Mouse (Mus musculus) retina, adult 2 months (tissue): Measurements from ENCODE around the gene Fmnl2.
A peak's percentile ranks its signal among the peaks of the same experiment; 100 is the strongest.

Experiments used
- DNase-seq: peaks from one replicate; pipeline ENCODE4 v3.0.0-alpha.2; 2012; ENCODE audit warnings: low read depth, low spot score

The Fmnl2 gene

DNA sequence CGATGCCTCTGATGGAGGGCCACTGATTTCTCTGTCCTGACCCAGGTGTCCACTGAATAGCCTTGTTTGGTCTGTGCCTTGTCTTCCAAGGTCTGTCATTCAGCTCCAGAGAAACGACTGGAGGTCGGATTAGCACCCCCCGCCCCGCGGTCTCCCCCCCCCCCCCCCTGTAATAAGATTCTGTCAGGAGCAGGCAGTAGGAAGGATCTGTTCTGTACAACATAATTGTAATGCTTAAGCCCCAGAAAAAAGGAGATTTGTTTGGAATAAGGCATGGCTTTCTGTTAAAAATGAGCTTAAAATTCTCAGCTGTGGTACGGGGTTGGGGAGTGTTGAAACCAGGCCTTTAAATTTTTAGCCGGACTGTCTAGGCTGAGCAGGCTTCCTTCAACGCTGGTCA, 181.1 kb downstream of the Fmnl2 start:
- DNase-seq = no peak

DNA sequence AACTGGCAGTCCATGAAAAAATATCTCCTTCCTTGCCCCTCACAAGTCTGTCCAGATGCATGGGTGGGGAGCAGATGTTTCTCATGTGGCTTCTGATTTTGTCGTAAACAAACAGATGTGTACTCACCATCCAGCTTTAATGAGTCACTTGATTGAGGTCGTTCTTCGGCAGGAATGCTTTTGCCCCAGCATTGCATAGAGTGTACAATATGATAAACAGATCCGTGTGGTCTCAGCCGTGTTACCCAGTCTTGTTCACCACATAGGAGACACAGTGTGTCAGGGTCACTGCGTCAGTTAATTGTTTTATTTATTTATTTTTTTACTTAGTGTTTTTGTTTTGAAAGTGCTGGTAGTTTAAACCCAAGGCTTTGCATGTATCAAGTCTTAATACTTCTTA, 189.4 kb downstream of the Fmnl2 start:
- DNase-seq = no peak

DNA sequence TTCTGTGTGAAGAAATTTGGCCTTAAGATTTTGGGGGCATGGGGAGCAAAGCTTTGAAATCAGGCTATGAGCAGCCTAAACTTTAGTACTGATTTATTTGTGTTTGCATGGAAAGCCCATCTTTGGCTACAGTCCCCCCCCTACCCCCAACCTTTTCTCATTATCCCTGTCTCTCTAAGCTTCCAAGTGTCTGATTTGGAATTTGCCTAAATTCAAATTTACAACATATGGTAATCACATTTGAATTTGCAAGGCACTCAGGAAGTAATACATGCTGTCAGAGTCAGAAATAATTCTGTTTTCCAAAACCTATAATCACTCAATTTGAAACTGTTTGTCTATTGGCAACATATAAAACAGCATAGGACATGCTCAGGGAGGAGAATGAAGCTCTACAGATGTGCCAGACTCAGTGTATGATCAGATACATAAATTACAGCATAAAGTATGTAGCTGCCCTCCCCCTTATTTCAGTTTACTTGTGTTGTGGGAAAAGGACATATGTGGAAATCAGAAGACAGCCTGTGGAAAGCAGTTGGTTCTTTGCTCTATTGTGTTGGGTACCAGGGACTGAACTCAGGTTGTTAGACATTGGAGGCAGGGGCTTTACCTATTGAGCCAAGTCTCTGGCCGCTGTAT, 190.2 kb downstream of the Fmnl2 start:
- no peak for DNase-seq

DNA sequence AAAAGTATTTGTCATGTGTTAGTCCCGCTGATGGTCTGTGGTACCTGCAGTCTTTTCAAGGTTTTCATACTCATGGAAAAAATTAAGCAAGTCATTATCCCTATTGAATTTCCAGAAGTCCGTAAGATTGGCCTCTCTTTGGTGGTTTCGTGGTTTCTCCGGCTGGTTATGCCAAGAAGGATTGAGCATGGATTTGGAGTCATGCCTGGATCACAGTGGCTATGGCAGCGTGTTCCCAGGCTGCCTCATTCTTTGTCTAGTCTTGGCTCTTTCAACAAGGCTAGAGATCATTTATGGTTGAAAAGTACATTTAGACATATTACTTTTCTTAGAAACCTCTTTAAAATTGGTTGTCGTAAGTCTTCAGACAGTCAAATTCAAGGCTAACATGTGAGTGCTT, 192.7 kb downstream of the Fmnl2 start:
- no peak for DNase-seq

DNA sequence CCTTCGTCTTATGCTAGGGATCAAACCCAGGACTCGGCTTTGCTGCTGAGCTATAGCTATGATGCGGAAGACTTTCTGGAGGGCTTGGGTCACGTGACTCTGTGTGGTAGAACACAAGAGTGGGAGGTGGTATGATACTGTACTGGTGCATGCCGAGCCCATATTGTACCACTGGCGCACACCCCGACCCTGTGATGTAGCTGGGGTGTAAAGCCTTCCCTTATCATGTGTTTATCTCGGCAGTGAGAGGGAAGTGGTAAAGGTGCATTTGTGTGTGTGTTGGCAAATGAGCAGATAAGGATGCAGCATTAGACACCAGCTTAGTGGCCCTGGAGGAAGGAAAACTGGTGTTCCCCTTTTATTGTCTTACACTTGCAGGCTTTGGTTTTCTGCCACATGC, 193.8 kb downstream of the Fmnl2 start:
- DNase-seq = no peak

DNA sequence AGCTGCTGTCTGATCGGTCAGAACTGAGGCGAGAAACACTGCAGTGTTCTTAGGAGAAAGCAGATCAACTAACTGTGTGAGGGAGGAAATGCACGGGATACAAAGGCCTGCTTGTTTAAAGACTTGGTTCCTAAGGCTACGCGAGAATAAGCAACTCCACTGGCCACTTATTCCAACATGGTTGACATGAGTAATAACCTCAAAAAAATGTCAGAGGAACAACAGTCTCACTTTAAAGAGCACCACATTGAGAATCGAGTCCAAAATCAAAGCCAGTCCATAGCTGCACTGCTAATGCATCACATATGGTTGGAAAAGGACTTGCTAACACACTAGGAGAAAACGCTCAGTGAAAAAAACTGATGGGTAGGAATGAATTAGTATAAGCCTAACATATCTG, 196.1 kb downstream of the Fmnl2 start:
- no peak for DNase-seq

DNA sequence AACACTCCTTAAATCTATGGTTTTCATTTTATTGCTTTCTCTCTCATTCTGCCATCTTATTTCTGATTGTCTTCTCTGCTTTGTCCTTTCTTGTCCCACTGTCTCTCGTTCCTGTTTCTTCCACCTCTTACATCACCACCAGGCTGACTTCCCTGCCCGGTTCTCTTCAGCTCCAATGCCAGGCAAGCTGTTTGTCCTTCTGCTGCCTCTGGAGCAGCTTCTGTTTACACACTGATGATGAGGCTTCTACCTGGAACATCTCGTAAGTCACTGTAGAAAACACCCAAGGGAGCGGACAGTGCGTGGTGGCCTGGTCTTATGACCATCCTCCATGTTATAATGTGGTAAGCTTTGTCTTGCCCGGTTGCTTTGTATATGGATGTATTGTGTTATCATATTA, 198.9 kb downstream of the Fmnl2 start:
- no peak for DNase-seq

DNA sequence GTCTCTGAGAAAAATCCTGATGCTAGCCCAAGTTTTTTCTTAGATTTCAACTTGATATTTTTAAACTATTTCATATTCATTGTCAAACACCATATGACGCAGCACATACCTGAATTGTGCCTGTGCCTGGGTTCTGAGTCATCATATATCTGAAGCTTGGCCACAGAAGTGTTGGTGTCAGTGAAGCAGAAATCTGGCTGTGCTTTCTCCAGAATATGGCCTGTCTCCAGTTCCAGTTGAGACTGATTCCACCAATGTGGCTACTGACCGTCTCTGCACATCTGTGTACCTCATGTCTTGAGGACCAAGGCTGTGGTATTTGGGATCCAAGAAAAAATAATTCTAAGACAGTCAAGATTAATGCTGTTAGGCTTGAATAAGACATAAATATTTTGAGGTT, 199.6 kb downstream of the Fmnl2 start:
- no peak for DNase-seq

DNA sequence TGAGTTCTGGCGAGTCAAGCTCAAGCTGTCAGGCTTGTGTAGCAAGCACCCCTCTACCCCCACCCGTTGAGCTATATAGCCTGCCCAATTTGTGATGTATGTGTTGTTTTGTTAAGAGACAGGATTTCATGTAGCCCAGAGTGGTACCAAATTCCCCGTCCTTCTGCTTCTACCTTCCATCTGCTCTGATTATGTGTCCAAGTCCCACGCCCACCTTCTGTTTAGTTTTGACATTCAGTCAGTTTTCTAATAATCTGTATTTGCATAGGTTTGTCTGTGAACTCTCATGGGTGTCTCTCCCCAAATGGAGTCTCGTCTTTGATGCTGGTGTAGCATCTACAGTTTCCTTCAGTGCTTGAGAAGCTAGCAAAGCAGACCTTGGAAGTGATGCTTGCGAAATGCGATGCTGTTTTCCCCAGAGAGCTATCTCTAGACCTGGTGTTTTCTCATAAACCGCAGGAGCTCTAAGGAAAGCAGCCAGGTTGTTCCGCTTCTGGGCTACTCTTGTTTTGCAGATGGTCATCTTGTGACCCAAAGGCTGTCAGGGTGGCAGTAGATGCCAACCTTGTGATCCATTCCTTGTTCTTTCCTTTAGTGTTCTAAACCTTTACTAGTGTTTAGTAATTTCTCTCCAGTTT, 203.8 kb downstream of the Fmnl2 start:
- no peak for DNase-seq

DNA sequence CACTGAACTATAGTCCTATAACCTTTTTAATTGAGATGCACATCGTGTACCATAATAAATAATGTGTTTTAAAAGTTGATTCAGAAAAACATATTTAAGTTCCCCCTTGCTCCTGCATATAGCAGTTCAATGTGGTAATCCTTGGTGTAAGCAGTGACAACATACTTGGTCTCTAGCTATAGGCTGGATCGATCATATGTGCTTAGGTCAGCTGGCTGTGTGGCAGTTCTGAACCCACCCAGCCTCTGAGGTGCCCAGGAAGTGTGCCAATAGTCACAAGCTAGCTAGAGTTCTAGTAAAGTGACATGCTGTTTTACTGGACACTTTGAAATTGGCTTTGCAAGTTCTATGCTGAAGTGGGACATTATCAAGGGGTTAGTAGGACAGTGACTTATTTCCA, 209.3 kb downstream of the Fmnl2 start:
- no peak for DNase-seq

DNA sequence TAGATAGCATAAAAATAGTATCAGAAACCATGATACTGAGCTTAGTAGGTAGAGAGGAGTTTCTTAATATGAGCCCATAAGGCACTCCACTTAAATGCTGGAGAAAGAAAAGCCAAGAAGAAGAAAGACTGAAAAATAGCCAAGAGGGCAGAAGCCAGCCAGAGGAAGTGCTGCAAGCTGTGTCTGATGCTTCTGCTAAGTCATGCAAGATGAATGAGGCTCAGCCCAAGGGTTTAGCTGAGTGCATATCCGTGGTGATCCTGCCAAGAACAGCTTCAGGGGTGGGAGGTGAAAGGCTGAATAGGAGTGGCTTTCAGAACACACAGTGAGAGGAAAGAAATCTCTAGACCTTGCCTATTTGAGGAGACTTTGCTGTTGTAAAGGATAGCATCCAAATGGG, 212.9 kb downstream of the Fmnl2 start:
- DNase-seq = no peak

DNA sequence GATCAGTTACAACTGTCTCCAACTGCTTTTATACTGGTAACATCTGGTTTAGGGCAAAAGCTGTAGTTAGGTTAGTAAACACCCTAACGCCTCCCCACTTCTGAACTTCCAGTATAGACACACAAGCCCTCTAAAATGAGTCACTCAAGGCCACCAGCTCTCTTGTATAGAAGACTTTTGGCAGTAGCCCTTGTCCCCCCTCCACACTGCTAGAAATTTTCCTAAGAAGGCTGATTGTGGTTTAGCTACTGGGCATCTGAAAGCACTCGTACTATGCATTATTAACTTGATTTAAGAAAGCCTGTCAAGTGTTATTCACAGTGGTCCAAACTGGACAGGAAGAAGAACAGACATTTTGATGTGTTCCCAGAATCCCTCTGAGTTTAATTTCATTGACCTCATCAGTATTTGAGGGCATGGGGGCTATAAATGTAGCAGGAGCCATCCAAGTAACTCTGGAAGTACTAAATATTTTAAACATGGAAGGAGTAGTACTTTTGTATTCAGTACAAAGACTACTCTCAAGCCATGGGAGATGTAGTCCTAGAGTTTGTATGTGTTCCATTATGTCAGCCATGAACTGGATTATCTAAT, 222.1 kb downstream of the Fmnl2 start:
- DNase-seq = no peak

DNA sequence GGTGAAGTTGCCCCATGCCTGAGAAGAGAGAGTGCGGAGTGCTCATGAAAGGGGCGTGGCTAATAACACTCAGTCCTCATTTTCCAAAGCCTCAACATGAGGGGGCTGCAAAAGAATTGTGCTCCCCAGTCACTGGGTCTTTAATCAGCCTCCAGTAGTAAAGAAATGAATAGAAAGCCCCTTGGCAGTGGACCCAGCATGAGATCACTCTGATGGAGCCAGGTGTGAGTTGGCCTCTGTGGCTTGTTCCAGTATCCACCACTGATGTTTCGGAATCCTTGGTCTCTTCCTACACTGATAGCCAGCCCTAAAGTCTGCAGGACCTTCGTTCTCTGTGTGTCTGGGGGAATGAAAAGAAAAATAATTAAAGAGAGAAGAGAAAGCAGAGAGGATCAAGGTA, 224.4 kb downstream of the Fmnl2 start:
- no peak for DNase-seq

DNA sequence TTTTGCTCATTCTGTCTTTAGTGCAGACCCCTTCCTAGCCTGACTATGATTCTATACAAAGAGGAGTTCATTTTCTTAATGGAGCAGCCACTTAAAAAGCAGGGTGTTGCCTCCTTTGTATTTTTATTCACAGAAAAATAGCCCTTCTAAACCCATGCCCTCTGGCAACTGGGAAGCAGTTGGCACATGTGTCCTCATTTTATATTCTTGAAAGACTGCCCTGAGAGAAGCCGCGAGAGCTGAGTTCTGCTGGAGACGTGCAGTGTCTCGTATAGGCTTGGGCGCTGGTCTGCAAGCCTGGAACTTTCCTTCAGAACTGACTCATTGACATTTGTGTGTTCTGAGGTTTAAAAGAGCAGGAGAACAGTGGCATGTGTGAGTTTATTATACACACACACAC, 224.8 kb downstream of the Fmnl2 start:
- no peak for DNase-seq

DNA sequence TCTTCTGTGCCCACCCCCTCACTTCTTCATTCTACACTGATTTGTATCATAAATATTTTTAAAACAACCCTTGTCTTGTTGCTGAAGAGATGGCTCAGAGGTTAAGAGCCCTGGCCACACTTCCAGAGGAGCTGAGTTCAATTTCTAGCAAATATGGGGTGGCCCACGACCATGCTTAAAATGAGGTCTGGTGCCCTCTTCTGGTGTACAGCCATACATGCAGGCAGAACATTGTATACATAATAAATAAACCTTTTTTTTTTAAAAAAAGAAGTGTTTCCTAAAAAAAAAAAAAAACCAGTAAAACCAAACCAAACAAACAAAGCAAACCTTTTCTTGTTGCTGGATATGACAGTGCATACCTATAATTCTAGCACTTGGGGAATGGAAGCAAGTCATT, 225.6 kb downstream of the Fmnl2 start:
- no peak for DNase-seq

DNA sequence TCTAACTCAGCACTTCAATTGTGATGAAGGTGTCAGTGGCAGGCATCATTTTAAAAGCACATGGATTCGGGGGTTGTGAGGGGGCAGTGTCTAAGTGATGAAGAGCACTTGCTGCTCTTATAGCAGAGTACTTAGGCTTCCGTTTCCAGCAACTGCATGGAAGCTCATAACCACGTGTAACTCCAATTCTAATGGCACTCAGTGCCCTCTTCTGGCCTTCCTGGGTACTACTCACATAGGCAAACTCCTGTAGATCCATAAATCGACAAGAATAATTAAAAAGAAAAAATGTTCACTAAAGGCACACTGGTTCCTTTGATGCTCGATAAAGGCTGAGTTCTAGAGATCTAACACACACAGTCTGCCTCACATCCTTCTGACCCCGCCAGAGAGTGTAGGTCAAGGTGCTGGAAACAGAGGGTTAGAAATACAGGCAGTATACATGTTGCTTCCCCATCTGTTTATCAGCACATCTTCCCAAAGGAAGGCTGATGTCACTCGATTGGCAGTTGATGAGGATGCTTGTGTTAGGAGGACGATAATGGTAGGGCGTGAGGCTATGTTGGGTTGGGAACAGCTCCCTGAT, 228.1 kb downstream of the Fmnl2 start:
- DNase-seq = peak; percentile 11

DNA sequence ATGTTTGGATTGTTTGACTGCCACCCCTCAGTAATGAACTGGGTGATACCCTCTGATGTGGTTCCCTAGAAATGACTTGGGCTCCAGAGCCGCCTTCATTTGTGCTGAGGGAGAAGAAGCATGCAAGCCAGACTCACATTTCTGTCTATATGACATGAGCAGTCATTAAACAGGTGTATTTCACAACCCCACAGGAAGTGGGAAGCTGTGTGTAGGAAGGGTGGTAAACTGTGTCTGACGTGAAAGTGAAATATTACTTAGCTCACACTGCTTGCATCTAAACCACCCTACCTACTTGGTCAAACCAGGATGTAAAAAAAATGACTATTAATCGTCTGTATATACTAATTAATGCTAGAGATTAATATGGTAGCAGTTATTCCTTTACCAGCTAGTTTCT, 231.1 kb downstream of the Fmnl2 start:
- no peak for DNase-seq

DNA sequence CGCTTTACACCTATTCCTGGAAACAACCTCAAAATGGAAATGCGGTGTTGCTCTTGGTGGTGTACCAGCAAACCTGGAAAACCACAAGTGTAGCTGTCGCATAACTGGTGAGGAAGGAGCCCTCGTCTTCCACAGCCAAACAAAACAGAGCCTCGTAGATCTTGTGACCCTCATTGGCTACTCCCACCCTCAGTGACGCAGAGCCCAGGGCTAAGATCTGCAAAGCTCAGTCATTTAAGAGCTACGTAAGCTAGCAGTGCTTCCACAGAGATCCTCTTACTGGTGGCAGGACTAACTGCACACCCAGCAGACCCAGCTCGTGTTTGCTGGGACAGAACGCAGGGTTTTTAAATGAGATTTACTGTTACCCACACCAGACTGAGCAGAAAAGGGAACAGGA, 237.4 kb downstream of the Fmnl2 start:
- no peak for DNase-seq

DNA sequence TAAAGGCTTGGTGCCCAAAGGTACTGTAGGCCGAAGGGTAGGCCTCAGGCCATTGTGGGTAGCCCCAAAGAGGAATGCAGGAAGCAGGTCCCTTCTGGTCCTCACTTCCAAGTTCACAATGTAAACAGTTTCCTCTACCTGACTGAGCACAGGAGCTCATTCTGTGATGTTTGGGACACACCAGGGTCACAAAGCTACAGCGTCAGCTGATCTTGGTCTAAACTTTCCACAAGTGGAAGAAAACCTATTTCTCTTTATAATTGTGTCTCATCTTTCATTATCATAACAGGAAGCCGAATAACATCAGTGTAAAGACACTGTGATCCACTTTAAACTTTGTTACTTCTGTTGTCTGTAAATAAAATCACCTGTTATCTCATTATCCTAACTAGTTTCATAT, 237.8 kb downstream of the Fmnl2 start:
- no peak for DNase-seq

DNA sequence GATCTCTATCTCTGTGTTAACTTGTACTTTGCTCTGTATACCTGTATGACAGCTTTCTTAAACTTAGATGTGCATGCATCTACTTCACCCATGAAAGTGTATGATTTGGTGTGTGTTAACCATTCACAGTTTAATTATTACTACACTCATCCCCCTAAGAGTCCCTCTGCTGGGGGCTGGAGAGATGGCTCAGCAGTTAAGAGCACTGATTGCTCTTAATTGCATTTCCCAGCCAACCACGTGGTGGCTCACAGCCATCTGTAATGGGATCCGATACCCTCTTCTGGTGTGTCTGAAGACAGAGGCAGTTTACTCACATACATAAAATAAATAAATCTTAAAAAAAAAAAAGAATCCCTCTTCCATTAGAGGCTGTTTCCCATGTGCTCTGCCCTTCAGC, 242.4 kb downstream of the Fmnl2 start:
- no peak for DNase-seq

DNA sequence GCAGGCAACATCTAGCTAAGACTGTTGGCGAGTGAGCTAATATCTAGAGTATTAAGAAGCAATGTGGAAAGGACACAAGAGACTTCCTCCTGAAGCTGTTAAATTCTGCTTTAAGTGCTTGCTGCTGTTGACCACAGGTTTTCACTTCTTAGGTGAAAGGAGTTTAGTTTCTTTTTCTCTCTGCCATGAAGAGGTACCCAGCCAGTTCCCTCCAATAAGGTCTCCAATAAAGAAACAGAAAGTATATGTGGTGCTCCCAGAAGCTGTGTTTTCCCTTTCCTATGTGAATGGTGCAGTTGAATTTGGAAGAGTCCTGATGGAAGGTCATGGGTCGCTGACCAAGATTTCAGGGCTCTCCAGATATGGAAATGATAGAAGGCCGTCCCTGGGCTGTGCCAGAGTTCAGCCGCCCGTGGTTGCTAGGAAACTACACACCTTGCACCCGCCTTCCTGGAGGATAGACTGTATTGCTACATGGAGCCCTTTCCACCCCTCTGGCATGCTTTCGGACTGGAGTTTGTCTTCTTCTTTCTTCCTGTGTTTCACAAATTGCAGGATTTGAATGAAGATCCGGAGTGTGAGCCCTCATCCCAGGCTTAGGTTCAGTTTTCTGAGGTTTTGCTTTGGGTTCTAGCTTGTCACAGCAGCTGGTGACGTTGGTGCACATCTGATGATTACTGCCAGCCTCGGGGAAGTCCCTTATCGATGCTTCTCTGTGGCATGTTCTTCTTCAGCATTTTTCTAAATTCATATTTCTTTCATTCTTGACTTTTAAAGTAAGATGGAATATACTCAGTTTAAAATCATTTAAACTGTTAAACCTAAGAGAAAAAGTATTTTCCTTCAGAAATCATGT, 244.5 kb downstream of the Fmnl2 start:
- DNase-seq = no peak

DNA sequence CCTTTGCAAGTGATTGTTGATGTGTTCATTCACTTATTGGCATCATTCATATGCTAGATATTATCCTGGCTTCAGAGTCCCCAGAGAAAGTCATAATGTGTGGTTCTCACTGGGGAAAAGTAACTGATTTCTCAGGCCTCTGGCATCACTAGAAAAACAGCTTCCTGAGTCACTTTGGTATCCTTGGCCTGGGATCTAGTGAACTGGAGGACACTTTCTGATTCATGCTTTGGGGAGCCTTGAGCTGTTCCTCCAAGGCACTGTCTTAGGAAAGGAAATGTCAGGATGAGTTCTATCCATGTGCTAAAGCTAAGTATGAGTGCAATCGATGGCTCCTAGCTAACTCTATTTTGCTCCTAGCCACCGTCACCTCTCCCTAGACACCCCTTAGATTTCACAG, 245.2 kb downstream of the Fmnl2 start:
- no peak for DNase-seq
